Mouse (Mus musculus): ENCODE results near the gene Sf1. TPM values are rescaled to one million over a fixed set of nuclear protein-coding genes. Genes with fewer than 3 reads are reported as not detected.

Gene Sf1
- polyA plus RNA-seq, 1 experiment from 2014 or later, result 275 TPM

- H3K27me3 ChIP-seq (ENCODE audit: control insufficient read depth, insufficient read depth, low read length), result no peaks in the 10 kb centered on the region
- no peak overlapping the region for H3K4me2 ChIP-seq (ENCODE audit: low read depth, low read length, severe bottlenecking)
- peaks cover 4% of the 10 kb centered on the region for H3K4me1 ChIP-seq (replicated peaks; ENCODE audit: control insufficient read depth, insufficient read depth, low read length)
- H3K4me3 ChIP-seq (ENCODE audit: low read depth, low read length), result no peak overlapping the region
- no peak overlapping the region for H3K9ac ChIP-seq (ENCODE audit: low read length)
- no peak overlapping the region for H3K27ac ChIP-seq (ENCODE audit: low read depth, low read length)
- ATAC-seq (replicated peaks; ENCODE audit: low FRiP score) (no peak), DNase-seq (ENCODE audit: low spot score) (peak; percentile 49)
- WGBS, result 91% methylated on average over 16 of the region's 16 CpGs
- H3K9me3 ChIP-seq (ENCODE audit: control insufficient read depth, low read length), result no peaks in the 10 kb centered on the region
- no peaks in the 10 kb centered on the region for H3K36me3 ChIP-seq (ENCODE audit: control insufficient read depth, insufficient read depth, low read length)
Observed at GRCm38 (mm10) chr19:6393637-6394036, 30.1 kb downstream of the Sf1 start.

GRCm38 (mm10) chr19:6396237-6396636 is 32.7 kb downstream of the Sf1 start:
- no peak for DNase-seq (ENCODE audit: low spot score)
- H3K4me1 ChIP-seq (replicated peaks; ENCODE audit: control insufficient read depth, insufficient read depth, low read length), result peaks cover 10% of the 10 kb centered on the region
- WGBS, result 90% methylated on average over 5 of the region's 5 CpGs

GRCm38 (mm10) chr19:6397582-6398249 is 34.2 kb downstream of the Sf1 start:
- WGBS, result 86% methylated on average over 22 of the region's 22 CpGs
- H3K4me3 ChIP-seq (ENCODE audit: low read depth, low read length), result no peak overlapping the region
- no peak for ATAC-seq (replicated peaks; ENCODE audit: low FRiP score)
- no peak overlapping the region for H3K9ac ChIP-seq (ENCODE audit: low read length)
- no peak for DNase-seq (ENCODE audit: low spot score)
- H3K4me2 ChIP-seq (ENCODE audit: low read depth, low read length, severe bottlenecking), result no peak overlapping the region
- peaks cover 17% of the 10 kb centered on the region for H3K4me1 ChIP-seq (replicated peaks; ENCODE audit: control insufficient read depth, insufficient read depth, low read length)
- peaks cover 16% of the 10 kb centered on the region for H3K27me3 ChIP-seq (ENCODE audit: control insufficient read depth, insufficient read depth, low read length)
- H3K27ac ChIP-seq (ENCODE audit: low read depth, low read length), result no peak overlapping the region
- H3K36me3 ChIP-seq (ENCODE audit: control insufficient read depth, insufficient read depth, low read length), result no peaks in the 10 kb centered on the region
- no peaks in the 10 kb centered on the region for H3K9me3 ChIP-seq (ENCODE audit: control insufficient read depth, low read length)

More at GRCm38 (mm10) chr19:6396237-6396636, 32.7 kb downstream of the Sf1 start:
- Histone ChIP-seq H3K9me3 (ENCODE audit: control insufficient read depth, low read length) (no peaks in the 10 kb centered on the region), H3K4me2 (ENCODE audit: low read depth, low read length, severe bottlenecking) (no peak overlapping the region), H3K9ac (ENCODE audit: low read length) (no peak overlapping the region), H3K36me3 (ENCODE audit: control insufficient read depth, insufficient read depth, low read length) (no peaks in the 10 kb centered on the region), H3K27me3 (ENCODE audit: control insufficient read depth, insufficient read depth, low read length) (peaks cover 14% of the 10 kb centered on the region), H3K27ac (ENCODE audit: low read depth, low read length) (no peak overlapping the region), H3K4me3 (ENCODE audit: low read depth, low read length) (no peak overlapping the region)
- no peak for ATAC-seq (replicated peaks; ENCODE audit: low FRiP score)

GRCm38 (mm10) chr19:6398447-6399284 is 35.2 kb downstream of the Sf1 start:
- Histone ChIP-seq H3K36me3 (ENCODE audit: control insufficient read depth, insufficient read depth, low read length) (no peaks in the 10 kb centered on the region), H3K4me2 (ENCODE audit: low read depth, low read length, severe bottlenecking) (peak overlapping the region; percentile 100), H3K9me3 (ENCODE audit: control insufficient read depth, low read length) (no peaks in the 10 kb centered on the region), H3K27ac (ENCODE audit: low read depth, low read length) (no peak overlapping the region), H3K27me3 (ENCODE audit: control insufficient read depth, insufficient read depth, low read length) (peaks cover 16% of the 10 kb centered on the region), H3K4me1 (replicated peaks; ENCODE audit: control insufficient read depth, insufficient read depth, low read length) (peaks cover 17% of the 10 kb centered on the region), H3K9ac (ENCODE audit: low read length) (peak overlapping the region; percentile 74), H3K4me3 (ENCODE audit: low read depth, low read length) (peak overlapping the region; percentile 63)
- peak; percentile 80 for DNase-seq (ENCODE audit: low spot score)
- under 1% methylated on average over 38 of the region's 39 CpGs for WGBS
- peak; percentile 62 for ATAC-seq (replicated peaks; ENCODE audit: low FRiP score)

GRCm38 (mm10) chr19:6399285-6400095 is 36.0 kb downstream of the Sf1 start, which contains the start of gene Rasgrp2:
Gene Rasgrp2, plus strand, starts transcription at chr19:6399340.
- Histone ChIP-seq H3K4me3 (ENCODE audit: low read depth, low read length) (peak within 1 kb of the TSS; percentile 63), H3K9ac (ENCODE audit: low read length) (peak within 1 kb of the TSS; percentile 74), H3K36me3 (ENCODE audit: control insufficient read depth, insufficient read depth, low read length) (no peaks in the 10 kb centered on the region), H3K27ac (ENCODE audit: low read depth, low read length) (no peak within 1 kb of the TSS), H3K4me2 (ENCODE audit: low read depth, low read length, severe bottlenecking) (peak within 1 kb of the TSS; percentile 100), H3K4me1 (replicated peaks; ENCODE audit: control insufficient read depth, insufficient read depth, low read length) (peaks cover 17% of the 10 kb centered on the region), H3K9me3 (ENCODE audit: control insufficient read depth, low read length) (no peaks in the 10 kb centered on the region), H3K27me3 (ENCODE audit: control insufficient read depth, insufficient read depth, low read length) (peaks cover 16% of the 10 kb centered on the region)
- ATAC-seq (replicated peaks; ENCODE audit: low FRiP score) (peak; percentile 18), DNase-seq (ENCODE audit: low spot score) (peak; percentile 78)
- WGBS, result under 1% methylated on average over 80 of the region's 87 CpGs

GRCm38 (mm10) chr19:6400096-6401086 is 36.9 kb downstream of the Sf1 start:
- 2% methylated on average over 29 of the region's 29 CpGs for WGBS
- no peaks in the 10 kb centered on the region for H3K9me3 ChIP-seq (ENCODE audit: control insufficient read depth, low read length)
- H3K9ac ChIP-seq (ENCODE audit: low read length), result peak overlapping the region; percentile 74
- H3K27ac ChIP-seq (ENCODE audit: low read depth, low read length), result no peak overlapping the region
- peaks cover 17% of the 10 kb centered on the region for H3K4me1 ChIP-seq (replicated peaks; ENCODE audit: control insufficient read depth, insufficient read depth, low read length)
- H3K27me3 ChIP-seq (ENCODE audit: control insufficient read depth, insufficient read depth, low read length), result peaks cover 16% of the 10 kb centered on the region
- ATAC-seq (replicated peaks; ENCODE audit: low FRiP score) (no peak), DNase-seq (ENCODE audit: low spot score) (no peak)
- no peaks in the 10 kb centered on the region for H3K36me3 ChIP-seq (ENCODE audit: control insufficient read depth, insufficient read depth, low read length)
- peak overlapping the region; percentile 100 for H3K4me2 ChIP-seq (ENCODE audit: low read depth, low read length, severe bottlenecking)
- H3K4me3 ChIP-seq (ENCODE audit: low read depth, low read length), result peak overlapping the region; percentile 63

- H3K9ac ChIP-seq (ENCODE audit: low read length), result peak overlapping the region; percentile 32
- H3K27me3 ChIP-seq (ENCODE audit: control insufficient read depth, insufficient read depth, low read length), result peaks cover 16% of the 10 kb centered on the region
- peak overlapping the region; percentile 58 for H3K4me2 ChIP-seq (ENCODE audit: low read depth, low read length, severe bottlenecking)
- peak overlapping the region; percentile 22; the same call in 1 of the 2 replicates for H3K4me3 ChIP-seq (ENCODE audit: low read depth, low read length)
- WGBS, result 0% methylated on average over 30 of the region's 32 CpGs
- no peaks in the 10 kb centered on the region for H3K9me3 ChIP-seq (ENCODE audit: control insufficient read depth, low read length)
- ATAC-seq (replicated peaks; ENCODE audit: low FRiP score) (peak; percentile 8; the same call in 1 of the 2 replicates), DNase-seq (ENCODE audit: low spot score) (peak; percentile 88)
- H3K27ac ChIP-seq (ENCODE audit: low read depth, low read length), result no peak overlapping the region
- peaks cover 17% of the 10 kb centered on the region for H3K4me1 ChIP-seq (replicated peaks; ENCODE audit: control insufficient read depth, insufficient read depth, low read length)
- no peaks in the 10 kb centered on the region for H3K36me3 ChIP-seq (ENCODE audit: control insufficient read depth, insufficient read depth, low read length)
Observed at GRCm38 (mm10) chr19:6401131-6401815, 37.8 kb downstream of the Sf1 start.
